Mouse (Mus musculus) liver (tissue): ENCODE results near the gene Elk4.

Experiments
- DNase-seq: peaks from one replicate; pipeline ENCODE4 v3.0.0-alpha.2; 2020; ENCODE audit warnings: mixed read lengths

Elk4 gene

GRCm38 (mm10) chr1:132007282-132007815 is at the start of gene Elk4:
Elk4 (plus strand) TSS chr1:132007607.
- DNase-seq: peak; percentile 90

DNA sequence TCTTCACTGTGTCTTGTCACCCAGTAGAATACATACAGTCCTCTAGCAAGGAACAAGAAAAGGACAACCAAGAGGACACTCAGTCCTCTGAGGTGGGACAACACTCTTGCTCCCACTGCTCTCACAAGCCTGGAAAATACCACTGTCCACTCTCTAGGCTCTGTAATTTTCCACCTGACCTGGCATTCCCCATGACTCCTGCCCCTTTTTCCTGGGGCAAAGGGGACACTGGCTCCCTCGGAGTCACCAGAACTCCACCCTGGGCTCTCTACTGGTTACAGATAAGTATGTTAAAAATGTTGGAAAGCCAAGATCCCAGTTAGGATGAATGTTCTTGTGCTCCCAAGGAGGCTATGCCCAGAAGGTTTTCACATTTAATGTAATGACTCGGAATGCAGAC is 46.4 kb upstream of the Elk4 start:
- DNase-seq: no peak

- DNase-seq: peak; percentile 61
Measured at GRCm38 (mm10) chr1:131962606-131963084, 44.8 kb upstream of the Elk4 start, which contains the start of gene Slc45a3. Slc45a3 (plus strand) TSS chr1:131962967.

DNA sequence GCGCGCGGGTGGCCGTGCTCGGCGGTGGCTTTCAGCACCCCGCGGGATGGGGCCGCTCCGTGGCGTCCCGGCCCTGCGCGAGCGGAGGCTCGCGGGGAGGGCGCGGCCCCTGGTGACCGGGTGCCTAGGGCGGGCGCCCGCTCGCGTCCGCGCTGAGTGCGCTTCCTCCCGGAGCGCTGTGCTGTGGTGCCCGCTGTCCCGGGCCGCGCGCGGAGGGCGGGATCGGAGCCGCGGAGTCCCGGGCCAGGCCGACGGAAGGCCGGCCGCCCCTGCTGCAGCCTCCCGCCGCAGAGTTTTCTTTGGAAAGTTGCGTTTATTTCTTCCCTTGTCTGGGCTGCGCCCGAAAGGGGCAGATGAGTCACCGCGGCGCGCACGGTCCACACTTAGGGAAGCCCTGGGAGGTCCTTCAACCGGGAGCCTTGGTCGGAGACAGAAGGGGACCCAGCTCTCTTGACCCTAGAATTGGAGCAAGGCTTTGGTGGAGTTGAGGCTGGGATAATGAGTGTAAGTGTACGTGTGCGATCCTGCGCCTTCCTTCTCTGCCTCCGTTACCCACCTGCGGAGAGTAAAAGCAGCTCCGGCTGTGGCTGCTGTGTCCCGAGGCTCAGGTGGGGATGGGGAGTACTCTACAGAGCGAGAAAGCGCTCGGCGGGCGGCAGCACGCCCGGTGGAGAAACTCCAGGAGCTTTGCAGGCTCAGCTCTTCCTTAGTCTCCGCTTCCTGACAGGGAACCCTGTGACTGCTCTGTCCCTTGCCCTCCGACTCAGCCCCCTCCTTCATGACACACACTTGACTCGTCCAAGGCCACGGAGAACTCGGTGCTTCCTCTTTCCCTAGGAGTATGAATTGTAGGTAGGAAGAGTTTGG is 44.1 kb upstream of the Elk4 start:
- no peak for DNase-seq

- no peak for DNase-seq
Measured at GRCm38 (mm10) chr1:131964100-131964499, 43.3 kb upstream of the Elk4 start.

GRCm38 (mm10) chr1:131964580-131964979 is 42.8 kb upstream of the Elk4 start:
- no peak for DNase-seq

- no peak for DNase-seq
Measured at GRCm38 (mm10) chr1:131965818-131966217, 41.6 kb upstream of the Elk4 start.

GRCm38 (mm10) chr1:131967336-131967735 is 40.1 kb upstream of the Elk4 start:
- DNase-seq: no peak

- no peak for DNase-seq
Measured at GRCm38 (mm10) chr1:131968556-131968955, 38.9 kb upstream of the Elk4 start.

DNA sequence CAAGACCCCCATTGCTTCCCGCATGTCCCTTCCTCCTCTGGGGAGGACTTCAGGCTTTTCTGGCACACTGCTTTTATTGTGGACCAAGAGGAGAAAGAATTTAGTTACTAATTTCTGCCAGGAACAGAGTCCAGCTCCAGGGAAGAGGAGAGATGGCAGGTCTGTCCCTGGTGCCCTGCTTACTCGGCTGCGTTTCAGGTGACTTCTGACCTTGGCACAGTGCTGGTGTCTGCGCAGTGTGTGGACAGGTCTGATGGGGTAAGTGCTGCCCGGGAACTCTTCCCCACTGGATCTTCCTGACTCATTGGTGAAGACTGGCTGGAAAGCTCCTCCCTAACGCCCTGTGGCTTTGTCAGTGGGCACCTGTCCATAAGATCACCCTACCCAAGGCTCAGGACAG is 38.4 kb upstream of the Elk4 start:
- no peak for DNase-seq

DNA sequence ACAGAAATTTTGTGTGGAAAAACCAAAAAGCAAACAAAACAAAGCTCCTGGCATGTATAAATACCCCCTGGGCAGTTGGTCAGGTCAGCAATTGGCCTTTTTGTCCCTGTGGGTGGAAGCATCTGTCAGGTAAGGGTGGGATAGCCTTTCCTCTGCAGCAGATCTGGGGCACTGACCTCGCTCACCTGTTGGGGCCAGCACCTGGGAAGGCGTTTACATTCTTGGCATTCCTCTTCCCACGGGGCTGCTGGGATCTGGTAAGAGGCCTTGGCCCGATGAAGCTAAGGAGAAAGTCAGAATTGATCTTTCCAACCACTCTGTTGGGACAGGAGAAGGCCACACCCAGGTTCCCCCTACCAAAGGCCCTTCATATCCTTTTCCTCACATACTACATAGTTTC is 37.6 kb upstream of the Elk4 start:
- DNase-seq: no peak

GRCm38 (mm10) chr1:131970322-131970660 is 37.1 kb upstream of the Elk4 start:
- DNase-seq: no peak

- no peak for DNase-seq
Measured at GRCm38 (mm10) chr1:131970661-131971520, 36.5 kb upstream of the Elk4 start.

DNA sequence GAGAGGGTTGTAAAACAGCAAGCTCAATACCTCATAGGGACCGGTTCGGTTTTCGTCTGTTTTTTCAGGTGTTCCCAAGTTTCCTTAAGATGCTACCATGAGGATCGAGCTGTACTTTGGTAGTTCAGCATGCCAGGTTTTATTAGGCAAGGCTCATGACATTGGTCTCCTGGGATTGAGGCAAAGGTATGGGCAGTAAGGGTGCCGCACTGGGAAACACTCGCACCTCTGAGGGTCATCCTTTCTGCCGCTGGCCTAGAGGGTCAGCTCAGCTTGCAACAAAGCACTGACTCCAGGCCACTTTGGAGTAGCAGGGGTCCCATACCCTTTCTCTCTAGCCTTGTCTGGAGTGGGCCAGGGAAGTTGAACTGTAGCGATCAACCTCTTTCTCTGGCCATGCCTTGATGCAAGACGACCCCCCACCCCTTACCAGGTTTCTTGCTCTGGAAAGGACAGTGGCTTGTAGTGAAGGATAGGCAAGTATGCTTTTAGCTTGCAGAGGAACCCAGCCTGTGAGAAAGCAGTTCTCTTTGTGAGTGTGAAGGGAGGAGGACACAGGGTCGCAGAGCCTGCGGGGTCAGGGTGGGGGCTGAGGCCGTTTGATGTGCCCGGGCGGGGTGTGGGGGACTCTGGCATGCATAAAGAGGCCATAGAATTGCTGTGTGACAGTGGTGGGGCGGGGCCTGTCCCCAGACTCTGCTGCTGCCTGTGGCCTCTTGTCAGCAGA is 35.5 kb upstream of the Elk4 start:
- DNase-seq: peak; percentile 36

DNA sequence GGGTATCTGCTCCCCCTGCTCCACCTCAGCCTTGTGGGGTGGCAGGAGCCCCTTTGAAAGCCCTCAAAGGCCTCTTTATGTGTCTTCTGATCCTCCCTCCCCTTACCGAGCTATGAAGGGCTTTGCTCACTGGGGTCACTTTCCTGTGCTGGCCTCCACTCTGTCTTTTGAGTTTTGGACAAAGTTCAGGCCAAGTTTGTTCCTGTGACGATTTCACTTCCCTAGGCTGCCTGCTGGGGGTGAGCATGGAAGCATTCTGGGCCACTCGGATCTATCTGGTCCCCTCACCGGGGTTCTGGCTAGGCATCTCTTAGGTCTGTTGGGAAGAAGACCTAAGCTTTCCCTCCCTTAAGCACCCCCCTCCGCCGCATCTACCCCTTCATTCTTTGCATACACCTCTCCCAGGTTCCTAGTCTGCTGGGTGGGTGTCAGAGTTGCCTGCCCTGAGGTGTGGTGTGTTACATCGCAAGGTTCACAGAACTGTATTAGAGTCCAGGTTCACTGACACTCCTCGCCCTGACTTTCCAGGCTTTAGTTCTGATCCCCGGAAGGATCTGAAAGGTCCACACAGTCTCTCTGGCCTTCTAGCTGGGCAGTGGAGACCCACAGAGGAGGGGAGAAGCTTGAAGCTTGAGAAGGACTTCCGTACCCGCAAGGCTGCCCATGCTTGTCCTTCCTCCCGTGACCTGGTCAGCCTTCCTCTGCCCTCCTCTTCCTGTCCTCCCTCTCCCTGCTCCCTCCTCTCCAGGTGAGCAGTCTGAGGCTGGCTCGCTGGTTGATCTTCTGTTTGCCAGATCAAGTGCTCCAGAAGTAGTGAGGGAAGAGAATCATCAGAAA is 34.7 kb upstream of the Elk4 start:
- DNase-seq: no peak

- no peak for DNase-seq
Measured at GRCm38 (mm10) chr1:131973991-131974390, 33.4 kb upstream of the Elk4 start.

- no peak for DNase-seq
Measured at GRCm38 (mm10) chr1:131976886-131977285, 30.5 kb upstream of the Elk4 start.

GRCm38 (mm10) chr1:131980471-131980870 is 26.9 kb upstream of the Elk4 start:
- no peak for DNase-seq

DNA sequence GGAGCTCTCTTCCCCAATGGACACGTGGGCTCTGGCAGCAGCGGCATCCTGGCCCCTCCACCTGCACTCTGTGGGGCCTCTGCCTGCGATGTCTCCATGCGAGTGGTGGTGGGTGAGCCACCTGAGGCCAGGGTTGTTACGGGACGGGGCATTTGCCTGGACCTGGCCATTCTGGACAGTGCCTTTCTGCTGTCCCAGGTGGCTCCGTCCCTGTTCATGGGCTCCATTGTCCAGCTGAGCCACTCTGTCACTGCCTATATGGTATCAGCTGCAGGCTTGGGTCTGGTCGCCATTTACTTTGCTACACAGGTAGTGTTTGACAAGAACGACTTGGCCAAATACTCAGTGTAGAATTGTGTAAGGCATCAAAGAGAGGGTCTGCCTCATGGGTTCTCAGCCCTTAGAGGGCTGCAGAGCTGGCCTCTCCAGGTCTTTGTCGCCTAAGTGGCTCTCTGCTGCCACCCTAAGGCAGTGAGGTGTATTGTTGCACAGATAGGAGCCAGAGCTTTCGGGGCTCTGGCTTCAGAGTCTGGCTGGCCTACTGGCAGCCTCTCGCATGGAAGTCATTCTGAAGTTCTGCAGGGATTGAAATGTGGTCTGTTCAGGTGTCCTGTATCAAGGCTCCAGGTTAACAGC is 25.9 kb upstream of the Elk4 start:
- DNase-seq: peak; percentile 79

DNA sequence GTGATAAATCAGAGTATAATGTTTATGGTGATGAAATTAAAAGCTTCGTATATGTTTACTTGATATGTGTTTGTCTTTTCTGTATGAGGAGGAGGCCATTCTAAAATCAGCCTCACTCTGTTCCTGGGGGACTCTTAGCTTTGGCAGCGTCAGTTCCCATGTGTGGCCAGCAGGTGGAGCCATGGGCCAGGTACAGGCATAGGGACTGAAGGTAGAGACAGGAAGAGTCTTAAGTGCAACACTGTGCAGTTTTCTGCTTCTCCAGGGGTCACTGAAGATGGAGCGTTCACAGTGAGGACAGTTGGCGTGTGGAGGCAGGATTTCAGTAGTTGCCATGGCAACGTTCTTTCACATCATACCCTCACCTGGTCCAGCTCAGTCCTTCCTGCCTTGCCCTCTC is 24.5 kb upstream of the Elk4 start:
- DNase-seq: peak; percentile 80

DNA sequence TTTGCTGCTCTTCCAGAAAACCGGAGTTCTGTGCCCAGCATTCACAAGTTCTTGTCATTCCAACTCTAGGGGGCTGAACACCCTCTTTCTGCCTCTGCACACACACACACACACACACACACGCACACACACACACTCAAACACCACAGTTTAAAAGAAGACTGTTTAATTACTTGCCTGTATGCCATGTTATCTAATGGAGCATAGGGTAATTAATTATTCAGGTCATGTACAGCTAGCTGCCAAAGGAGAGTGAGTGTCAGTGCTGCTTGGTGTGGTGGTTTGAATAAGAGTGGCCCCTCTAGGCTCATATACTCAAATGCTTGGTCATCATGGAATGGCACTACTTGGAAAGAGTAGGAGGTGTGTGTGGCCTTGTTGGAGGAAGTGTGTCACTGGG is 23.6 kb upstream of the Elk4 start:
- DNase-seq: no peak
